Mouse (Mus musculus): Measurements from ENCODE around the gene Gnai2.

The Gnai2 gene

DNA sequence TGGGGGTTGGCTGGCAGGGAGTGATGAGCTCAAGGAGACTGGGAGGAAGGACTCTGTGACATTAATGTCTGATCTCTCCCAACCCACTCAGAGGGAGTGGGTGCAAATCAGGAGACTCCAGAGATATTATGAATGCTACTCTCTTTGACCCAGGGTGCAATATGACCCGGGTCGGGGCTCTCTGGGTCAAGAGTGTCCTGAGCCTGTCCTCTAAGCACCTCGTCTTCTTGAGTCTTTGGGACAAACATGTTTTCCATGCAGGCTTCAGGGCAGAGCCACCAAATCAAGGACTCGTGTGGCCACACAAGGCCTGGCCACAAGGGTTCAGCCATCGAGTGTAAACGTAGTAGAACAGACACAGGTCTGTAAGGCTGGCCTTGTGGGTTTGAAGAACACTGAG is 22.9 kb upstream of the Gnai2 start:
- DNase-seq (ENCODE audit: low spot score): no peak

DNA sequence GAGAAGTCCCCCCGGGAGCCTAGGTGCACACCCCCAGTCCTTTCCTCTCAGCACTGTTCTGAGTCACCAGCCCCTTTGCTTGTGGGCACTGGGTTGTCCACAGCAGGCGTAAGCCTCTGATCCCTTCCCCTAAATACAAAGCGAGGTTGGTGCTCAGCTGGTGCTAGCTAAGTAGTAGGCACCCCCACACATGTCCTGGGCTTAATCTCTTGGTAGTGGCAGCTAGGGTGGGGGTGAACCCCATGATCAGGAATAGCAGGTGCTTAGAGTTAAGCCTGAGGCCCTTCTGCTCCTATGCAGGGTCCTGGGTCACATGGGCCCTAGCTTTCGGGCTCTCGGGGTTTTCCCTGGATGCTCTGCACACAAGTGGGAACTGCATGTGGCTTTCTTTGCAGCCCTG is 22.0 kb upstream of the Gnai2 start:
- no peak for DNase-seq (ENCODE audit: low spot score)

DNA sequence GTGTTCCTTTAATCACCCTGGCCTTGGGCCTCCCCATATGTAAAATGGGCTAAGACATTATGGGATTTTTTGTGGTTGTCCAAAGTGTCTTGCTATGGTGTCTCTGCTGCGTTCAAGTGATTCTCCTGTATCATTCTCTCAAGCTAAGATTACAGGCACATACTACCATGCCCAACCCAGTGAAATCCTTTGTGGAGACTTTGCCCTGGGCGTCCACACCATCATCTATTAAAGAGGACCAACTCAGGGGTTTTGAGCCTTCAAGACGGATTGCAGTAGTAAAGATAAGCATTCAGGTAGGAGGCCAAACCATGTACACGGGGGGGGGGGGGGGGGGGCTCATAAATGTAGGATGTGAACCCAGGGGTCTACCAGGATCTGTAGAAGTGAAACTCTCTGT is 19.4 kb upstream of the Gnai2 start:
- no peak for DNase-seq (ENCODE audit: low spot score)

- no peak for DNase-seq (ENCODE audit: low spot score)
Measured at GRCm38 (mm10) chr9:107653474-107653873, 18.3 kb upstream of the Gnai2 start.

- no peak for DNase-seq (ENCODE audit: low spot score)
Measured at GRCm38 (mm10) chr9:107650708-107651481, 15.7 kb upstream of the Gnai2 start.

DNA sequence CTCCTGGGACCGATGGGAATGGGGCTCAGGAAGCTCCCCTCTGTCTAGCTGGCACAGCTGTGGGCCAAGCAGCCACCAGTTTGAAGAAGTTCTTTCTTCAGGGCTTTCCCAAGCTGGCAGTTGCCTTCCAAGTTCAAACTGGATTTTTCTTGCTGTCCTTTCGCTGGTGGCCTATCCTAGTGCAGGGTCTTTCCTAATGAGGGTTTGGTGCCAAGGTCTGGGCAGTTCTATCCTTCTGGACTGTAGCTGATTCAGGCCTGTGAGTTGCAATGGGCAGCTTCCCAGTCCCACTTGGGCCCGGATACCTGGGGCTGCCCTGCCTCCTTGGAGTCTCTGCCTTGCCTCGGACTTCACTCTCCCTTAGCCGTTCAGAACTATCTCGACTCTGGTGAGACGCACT is 15.1 kb upstream of the Gnai2 start:
- DNase-seq (ENCODE audit: low spot score): no peak

GRCm38 (mm10) chr9:107648767-107649166 is 13.6 kb upstream of the Gnai2 start:
- DNase-seq (ENCODE audit: low spot score): no peak

DNA sequence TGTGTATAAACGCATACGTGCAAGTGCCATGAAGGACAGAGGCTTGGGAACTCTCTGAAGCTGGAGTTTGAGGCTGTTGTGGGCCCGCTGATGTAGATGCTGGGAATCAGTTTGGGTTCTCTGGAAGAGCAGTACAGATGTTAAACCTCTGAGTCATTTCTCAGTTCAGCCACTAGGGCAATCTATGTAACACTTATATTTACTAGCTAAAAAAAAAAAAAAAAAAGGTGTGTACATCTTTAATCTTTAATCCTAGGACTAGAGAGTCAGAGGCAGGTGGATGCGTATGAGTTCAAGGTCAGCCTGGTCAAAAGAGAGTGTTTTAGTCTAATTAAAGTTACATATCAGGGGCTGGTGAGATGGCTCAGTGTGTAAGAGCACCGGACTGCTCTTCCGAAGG is 11.8 kb upstream of the Gnai2 start:
- no peak for DNase-seq (ENCODE audit: low spot score)

DNA sequence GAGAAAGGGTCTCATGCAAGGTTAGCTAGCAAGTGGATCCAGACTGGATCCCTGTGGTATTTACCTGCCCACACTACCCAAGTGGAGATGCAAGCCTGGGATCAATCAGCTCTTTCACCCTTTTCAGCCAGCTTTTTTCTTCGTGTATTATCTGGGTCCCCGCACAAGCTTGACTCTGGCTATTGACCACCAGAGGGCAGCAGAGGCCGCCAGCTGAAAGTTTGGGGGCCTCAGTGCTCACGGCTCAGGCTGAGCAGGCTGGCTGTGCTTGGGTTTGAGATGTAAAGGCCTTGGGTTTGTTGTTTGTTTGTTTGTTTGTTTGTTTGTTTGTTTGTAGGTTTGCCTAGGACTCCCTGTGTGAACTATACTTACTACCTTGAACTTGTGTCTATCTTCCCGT is 10.4 kb upstream of the Gnai2 start:
- DNase-seq (ENCODE audit: low spot score): peak; percentile 88

- no peak for DNase-seq (ENCODE audit: low spot score)
Measured at GRCm38 (mm10) chr9:107645153-107645510, 10.0 kb upstream of the Gnai2 start.

DNA sequence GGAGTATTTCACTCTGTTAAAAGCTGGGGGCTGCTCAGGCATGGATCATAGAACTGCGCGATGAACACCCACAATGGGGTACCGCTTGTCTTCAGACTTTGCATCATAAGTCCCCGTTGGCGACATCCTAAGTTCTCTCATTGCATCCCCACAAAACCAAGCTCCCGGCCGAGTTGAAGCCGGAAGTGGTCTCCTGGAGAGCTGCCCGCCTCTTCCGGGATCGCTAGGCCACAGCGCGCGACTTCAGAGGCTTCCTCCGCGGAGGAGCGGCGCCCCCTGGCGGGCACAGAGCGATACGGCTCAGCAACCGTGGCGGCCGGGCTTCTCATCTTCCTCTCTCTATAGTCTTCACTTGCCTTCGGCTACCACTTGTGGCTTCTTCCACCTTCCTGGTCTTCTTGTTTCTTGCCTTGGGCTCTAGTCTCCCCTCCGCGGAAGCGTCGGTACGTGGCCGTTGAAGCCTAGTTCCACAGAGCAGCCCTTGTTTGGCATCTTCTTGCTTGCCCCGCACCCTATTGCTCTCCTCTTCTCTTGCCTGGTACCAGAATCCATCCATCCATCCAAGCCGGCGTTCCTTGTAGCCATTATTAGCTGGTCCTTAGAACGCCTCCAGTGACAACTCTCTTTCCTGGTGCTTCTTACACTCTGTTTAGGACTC is 9.5 kb upstream of the Gnai2 start:
- DNase-seq (ENCODE audit: low spot score): peak; percentile 97

GRCm38 (mm10) chr9:107643544-107644214 is 8.5 kb upstream of the Gnai2 start:
- DNase-seq (ENCODE audit: low spot score): no peak

GRCm38 (mm10) chr9:107641666-107642065 is 6.5 kb upstream of the Gnai2 start:
- no peak for DNase-seq (ENCODE audit: low spot score)

DNA sequence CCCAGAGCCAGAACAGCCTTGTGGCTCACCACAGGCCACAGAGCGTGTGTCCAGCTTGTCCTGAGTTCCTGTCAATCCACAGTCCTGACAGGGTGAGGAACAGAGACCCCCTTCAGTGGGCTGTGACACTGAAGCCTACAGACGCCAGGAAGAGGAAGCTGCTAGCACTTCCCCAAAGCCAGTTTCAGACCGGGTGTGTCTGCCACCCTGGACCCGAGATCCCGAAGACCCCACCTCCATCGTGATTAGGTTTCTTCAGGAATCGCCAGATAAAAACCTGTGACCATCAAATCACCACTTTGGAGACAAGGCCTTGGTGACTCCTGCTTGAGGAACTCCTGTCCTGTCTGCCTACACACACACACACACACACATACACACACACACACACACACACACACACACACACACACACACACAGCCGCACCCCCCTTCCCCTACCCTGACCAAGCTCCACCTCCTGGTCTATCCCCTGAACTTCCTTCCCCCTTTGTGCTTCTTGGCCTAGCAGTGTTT is 5.1 kb upstream of the Gnai2 start:
- DNase-seq (ENCODE audit: low spot score): no peak

DNA sequence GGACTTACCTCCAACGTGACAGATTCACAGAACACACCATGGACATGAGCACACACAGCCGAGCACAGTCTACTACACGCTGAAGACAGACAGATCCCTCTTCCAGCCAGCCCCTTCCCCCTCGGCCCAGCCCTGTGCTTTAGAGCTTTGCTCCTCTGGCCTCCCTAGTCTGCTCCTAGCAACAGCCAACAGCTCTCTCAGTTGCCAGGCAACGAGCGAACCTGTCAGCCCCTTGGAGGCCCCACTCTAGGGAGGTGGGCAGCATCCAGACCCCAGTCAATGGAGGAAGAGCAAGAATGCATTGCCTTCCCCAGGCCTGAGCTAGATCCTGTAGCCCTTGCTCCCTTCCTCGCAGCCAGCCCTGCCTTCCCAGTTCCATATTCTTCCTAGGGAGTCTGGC is 1.9 kb upstream of the Gnai2 start:
- DNase-seq (ENCODE audit: low spot score): no peak

GRCm38 (mm10) chr9:107634406-107635278 is 525 bp downstream of the Gnai2 start:
- DNase-seq (ENCODE audit: low spot score): no peak

- DNase-seq (ENCODE audit: low spot score): peak; percentile 72
Measured at GRCm38 (mm10) chr9:107633661-107634405, 1.3 kb downstream of the Gnai2 start.

DNA sequence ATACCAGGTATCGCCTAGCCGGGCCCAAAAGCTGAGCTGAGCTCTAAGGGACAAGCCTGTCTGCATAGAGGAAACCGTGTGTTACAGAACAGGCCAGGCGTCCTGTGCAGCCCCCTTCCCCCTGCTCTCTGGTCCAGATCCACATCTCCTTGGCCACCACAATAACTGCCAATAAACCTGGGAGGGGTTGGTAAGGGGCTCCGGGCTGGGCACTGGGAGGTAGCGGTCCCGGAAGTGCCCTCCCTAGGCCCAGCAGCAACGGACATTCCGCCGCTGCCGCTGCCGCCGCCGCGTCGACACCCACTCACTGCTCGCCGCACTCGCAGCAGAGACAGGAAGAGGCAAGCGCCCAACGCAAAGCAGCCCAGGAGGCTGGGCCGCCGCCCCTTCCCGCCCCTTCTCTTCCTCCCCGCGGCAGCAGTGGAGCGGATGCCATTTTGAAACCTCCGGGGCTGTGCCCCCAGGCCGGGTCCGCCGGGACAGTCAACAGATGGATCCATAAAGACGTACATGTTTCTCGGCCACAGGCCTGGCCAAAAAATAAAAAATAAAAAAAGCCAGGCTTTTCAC is 2.0 kb downstream of the Gnai2 start:
- DNase-seq (ENCODE audit: low spot score): peak; percentile 81

DNA sequence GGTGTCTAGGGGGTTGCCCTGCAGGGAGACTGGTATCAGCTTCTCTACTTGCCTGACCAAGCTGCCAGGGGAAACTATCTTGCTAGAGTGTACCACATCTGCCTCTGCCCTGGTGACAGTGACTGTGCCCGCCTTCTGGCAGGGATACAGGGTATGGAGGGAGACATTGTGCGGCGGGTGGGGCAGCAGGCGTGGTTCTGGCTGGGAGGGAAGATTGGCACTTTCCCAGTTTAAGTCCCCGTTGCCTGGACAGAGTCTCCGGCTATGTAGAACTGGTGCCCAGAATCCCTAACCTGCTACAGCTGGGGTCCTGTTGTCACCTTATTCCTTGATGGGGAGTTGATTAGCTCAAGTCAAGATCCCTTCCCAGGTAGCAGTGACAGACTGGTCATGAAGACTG is 2.7 kb downstream of the Gnai2 start:
- peak; percentile 66 for DNase-seq (ENCODE audit: low spot score)

GRCm38 (mm10) chr9:107631861-107632260 is 3.3 kb downstream of the Gnai2 start:
- no peak for DNase-seq (ENCODE audit: low spot score)

GRCm38 (mm10) chr9:107631311-107631826 is 3.8 kb downstream of the Gnai2 start:
- DNase-seq (ENCODE audit: low spot score): no peak
